Mouse (Mus musculus): ENCODE measurements around the gene Gcsh.

DNA sequence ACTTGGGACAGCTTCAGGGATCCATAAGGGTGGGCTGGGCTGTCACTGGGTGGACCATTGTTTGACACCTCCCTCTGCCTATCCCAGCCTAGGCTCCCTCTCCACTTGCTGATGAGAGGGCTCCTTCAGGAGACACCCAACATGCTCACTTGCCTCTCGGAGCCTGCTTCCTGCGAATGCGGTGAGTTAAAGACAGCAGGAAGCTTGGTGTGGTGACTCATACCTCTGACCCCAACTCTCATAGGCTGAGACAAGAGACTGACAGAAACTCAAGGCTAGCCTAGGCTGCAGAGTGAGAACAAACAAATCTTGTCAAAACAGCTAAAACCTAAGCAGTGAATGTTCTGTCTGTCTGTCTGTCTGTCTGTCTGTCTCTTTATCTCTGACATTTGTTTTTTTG lies 40.1 kb upstream of the Gcsh start:
- TF ChIP-seq POLR2A (IDR thresholded peaks at IDR 0.05; ENCODE audit: extremely low read depth, insufficient read depth, low read length) (no peak), CTCF (IDR thresholded peaks at IDR 0.05; ENCODE audit: low read depth, low read length) (no peak)

All from liver, adult 2 months (tissue).